Mouse (Mus musculus) common myeloid progenitor, adult 5-6 weeks (primary cell): ENCODE data around the gene Gm11639. TPM values are rescaled to one million over a fixed set of nuclear protein-coding genes. Genes with fewer than 3 reads are reported as not detected.

Experiments used
- ATAC-seq: replicated peaks from 2 replicates; pipeline ENCODE4 v1.8.0; 2016; ENCODE audit warnings: low read depth, mild to moderate bottlenecking, moderate TSS enrichment, inconsistent platforms; ENCODE audit not compliant: poor library complexity, severe bottlenecking
- total RNA-seq: library from RNA; stranded (forward); fragments of 200-1000, 187-1606 nt; gene quantifications from 2 replicates; pipeline ENCODE4 v1.2.3, GENCODE M21; 2017

The Gm11639 gene
- total RNA-seq, 1 experiment from 2014 or later: not detected

GRCm38 (mm10) chr11:105150691-105151090 is 465.2 kb downstream of the Gm11639 start:
- no peak for ATAC-seq

- ATAC-seq: 0 out of 2 replicates have a peak, but pooled peaks have one; percentile 23
These were observed 465.9 kb downstream of the Gm11639 start for GRCm38 (mm10) chr11:105151226-105152016.

- ATAC-seq: no peak
These were observed 466.5 kb downstream of the Gm11639 start for GRCm38 (mm10) chr11:105152017-105152300.

- peak; percentile 54 for ATAC-seq
These were observed 466.9 kb downstream of the Gm11639 start for GRCm38 (mm10) chr11:105152357-105152899.

- ATAC-seq: peak; percentile 27; the same call in 1 of the 2 replicates
These were observed 467.7 kb downstream of the Gm11639 start for GRCm38 (mm10) chr11:105153068-105153833.

- no peak for ATAC-seq
These were observed 470.4 kb downstream of the Gm11639 start for GRCm38 (mm10) chr11:105155915-105156314.

- no peak for ATAC-seq
These were observed 471.3 kb downstream of the Gm11639 start for GRCm38 (mm10) chr11:105156748-105157267.

- no peak for ATAC-seq
These were observed 472.5 kb downstream of the Gm11639 start for GRCm38 (mm10) chr11:105158047-105158446.

GRCm38 (mm10) chr11:105159673-105160360 is 474.3 kb downstream of the Gm11639 start:
- no peak for ATAC-seq

GRCm38 (mm10) chr11:105161411-105161810 is 475.9 kb downstream of the Gm11639 start:
- ATAC-seq: no peak

- ATAC-seq: no peak
These were observed 479.3 kb downstream of the Gm11639 start for GRCm38 (mm10) chr11:105164516-105165510.

GRCm38 (mm10) chr11:105166780-105167179 is 481.3 kb downstream of the Gm11639 start:
- ATAC-seq: no peak

Other genes with a start within 250 kb of the Gm11639 start
- gene Kansl1, start 216.8 kb upstream of the Gm11639 start, total RNA-seq: 36.7 and 38.1 TPM in 2 replicates
- gene Cdc27, start 135.1 kb upstream of the Gm11639 start, total RNA-seq: 74.3 and 78.4 TPM in 2 replicates
- gene Myl4, start 135.0 kb upstream of the Gm11639 start, total RNA-seq: 0.87 and 1.2 TPM in 2 replicates
- 12.3 and 15.8 TPM in 2 replicates for gene Itgb3, start 77.7 kb upstream of the Gm11639 start, total RNA-seq